Mouse (Mus musculus): ENCODE measurements around the gene Eml3. TPM values are rescaled to one million over a fixed set of nuclear protein-coding genes. Genes with fewer than 3 reads are reported as not detected.
A peak's percentile ranks its signal among the peaks of the same experiment; 100 is the strongest.

Eml3 gene
- total and polyA plus RNA-seq, 3 experiments: 16.6 to 23.4 TPM; not detected in 1

GRCm38 (mm10) chr19:8974638-8975037 lies 45.3 kb downstream of the Eml3 start:
- Histone ChIP-seq H3K4me3 (ENCODE audit: control insufficient read depth in 1 of 2, insufficient read depth in 1 of 2, low read depth in 2 of 2, low read length in 2 of 2) (no peak overlapping the region), H3K27me3 (ENCODE audit: control insufficient read depth in 1 of 2, insufficient read depth in 2 of 2, low read length in 2 of 2) (no peaks in the 10 kb centered on the region), H3K9ac (ENCODE audit: control insufficient read depth, low read depth, low read length, poor library complexity, severe bottlenecking) (no peak overlapping the region), H3K4me1 (ENCODE audit: control insufficient read depth in 1 of 2, insufficient read depth in 2 of 2, low read length in 2 of 2) (peaks cover 3 to 22% of the 10 kb centered on the region in 2 experiments), H3K9me3 (replicated peaks; ENCODE audit: insufficient read depth, low read length) (no peaks in the 10 kb centered on the region), H3K36me3 (ENCODE audit: control insufficient read depth in 1 of 2, insufficient read depth in 2 of 2, low read length in 2 of 2) (peaks cover 52 to 76% of the 10 kb centered on the region in 2 experiments), H3K27ac (ENCODE audit: control insufficient read depth, low read depth, low read length) (no peak overlapping the region; the same call in 1 of the 2 replicates), H3K79me2 (ENCODE audit: control insufficient read depth, insufficient read depth, low read length, poor library complexity) (peaks cover 46% of the 10 kb centered on the region)
- no peak for DNase-seq (ENCODE audit: low read depth, low spot score)
- TF ChIP-seq CTCF (IDR thresholded peaks at IDR 0.05 in 2 of 3, conservative IDR thresholded peaks at IDR 0.05 in 1 of 3; ENCODE audit: control insufficient read depth in 1 of 3, insufficient read depth in 1 of 3, low read depth in 2 of 3, low read length in 3 of 3, poor library complexity in 1 of 3, severe bottlenecking in 1 of 3): peak in 1 of 3 experiments; percentile 28; a peak in 2 of 6 replicates
- no peak; the same call in 1 of the 2 replicates for TF ChIP-seq RAD21 (IDR thresholded peaks at IDR 0.05; ENCODE audit: low read depth, low read length)
- peak; percentile 39 for TF ChIP-seq SMC3 (IDR thresholded peaks at IDR 0.05; ENCODE audit: low read depth, low read length)
- peak; percentile 20; the same call in 1 of the 2 replicates for TF ChIP-seq ZNF384 (IDR thresholded peaks at IDR 0.05; ENCODE audit: low read depth, low read length)
- TF ChIP-seq NRF1 (IDR thresholded peaks at IDR 0.05; ENCODE audit: insufficient read depth, low read depth, low read length, poor library complexity, severe bottlenecking): no peak
- no peak for TF ChIP-seq ELF1 (IDR thresholded peaks at IDR 0.05; ENCODE audit: low read depth, low read length)

- Histone ChIP-seq H3K4me3 (ENCODE audit: control insufficient read depth in 1 of 2, insufficient read depth in 1 of 2, low read depth in 2 of 2, low read length in 2 of 2) (no peak overlapping the region), H3K27ac (ENCODE audit: control insufficient read depth, low read depth, low read length) (no peak overlapping the region), H3K4me1 (ENCODE audit: control insufficient read depth in 1 of 2, insufficient read depth in 2 of 2, low read length in 2 of 2) (peaks cover 0 to 25% of the 10 kb centered on the region in 2 experiments; a peak in 3 of 4 replicates), H3K9me3 (replicated peaks; ENCODE audit: insufficient read depth, low read length) (no peaks in the 10 kb centered on the region), H3K79me2 (ENCODE audit: control insufficient read depth, insufficient read depth, low read length, poor library complexity) (peaks cover 37% of the 10 kb centered on the region), H3K9ac (ENCODE audit: control insufficient read depth, low read depth, low read length, poor library complexity, severe bottlenecking) (no peak overlapping the region), H3K36me3 (ENCODE audit: control insufficient read depth in 1 of 2, insufficient read depth in 2 of 2, low read length in 2 of 2) (peaks cover 46 to 76% of the 10 kb centered on the region in 2 experiments), H3K27me3 (ENCODE audit: control insufficient read depth in 1 of 2, insufficient read depth in 2 of 2, low read length in 2 of 2) (no peaks in the 10 kb centered on the region)
- TF ChIP-seq USF2 (IDR thresholded peaks at IDR 0.05; ENCODE audit: borderline replicate concordance in 1 of 2, insufficient read depth in 1 of 2, low read depth in 1 of 2, low read length in 2 of 2) (no peak), RAD21 (IDR thresholded peaks at IDR 0.05; ENCODE audit: low read depth, low read length) (no peak), ETS1 (IDR thresholded peaks at IDR 0.05; ENCODE audit: low read depth, low read length) (no peak), USF1 (IDR thresholded peaks at IDR 0.05; ENCODE audit: low read depth, low read length) (no peak), UBTF (IDR thresholded peaks at IDR 0.05; ENCODE audit: borderline replicate concordance, insufficient read depth, low read depth, low read length) (no peak), POLR2A (IDR thresholded peaks at IDR 0.05; ENCODE audit: control insufficient read depth in 1 of 2, insufficient read depth in 1 of 2, low read depth in 1 of 2, low read length in 2 of 2, poor library complexity in 1 of 2) (peak in 1 of 2 experiments; percentile 38; a peak in 1 of 4 replicates), GATA1 (IDR thresholded peaks at IDR 0.05; ENCODE audit: low read depth, low read length) (no peak), BHLHE40 (IDR thresholded peaks at IDR 0.05; ENCODE audit: borderline replicate concordance, low read depth, low read length) (no peak)
- DNase-seq (ENCODE audit: low read depth, low spot score): no peak
Observed at GRCm38 (mm10) chr19:8975491-8975890, 46.1 kb downstream of the Eml3 start.

GRCm38 (mm10) chr19:8976535-8976934 lies 47.2 kb downstream of the Eml3 start:
- Histone ChIP-seq H3K4me3 (ENCODE audit: control insufficient read depth in 1 of 2, insufficient read depth in 1 of 2, low read depth in 2 of 2, low read length in 2 of 2) (no peak overlapping the region), H3K79me2 (ENCODE audit: control insufficient read depth, insufficient read depth, low read length, poor library complexity) (peaks cover 27% of the 10 kb centered on the region), H3K9ac (ENCODE audit: control insufficient read depth, low read depth, low read length, poor library complexity, severe bottlenecking) (no peak overlapping the region), H3K36me3 (ENCODE audit: control insufficient read depth in 1 of 2, insufficient read depth in 2 of 2, low read length in 2 of 2) (peaks cover 39 to 75% of the 10 kb centered on the region in 2 experiments), H3K9me3 (replicated peaks; ENCODE audit: insufficient read depth, low read length) (no peaks in the 10 kb centered on the region), H3K4me1 (ENCODE audit: control insufficient read depth in 1 of 2, insufficient read depth in 2 of 2, low read length in 2 of 2) (peaks cover 2 to 25% of the 10 kb centered on the region in 2 experiments), H3K27me3 (ENCODE audit: control insufficient read depth in 1 of 2, insufficient read depth in 2 of 2, low read length in 2 of 2) (no peaks in the 10 kb centered on the region), H3K27ac (ENCODE audit: control insufficient read depth, low read depth, low read length) (no peak overlapping the region)
- TF ChIP-seq UBTF (IDR thresholded peaks at IDR 0.05; ENCODE audit: borderline replicate concordance, insufficient read depth, low read depth, low read length) (no peak), ZKSCAN1 (IDR thresholded peaks at IDR 0.05; ENCODE audit: low read depth, low read length) (no peak), ZC3H11A (IDR thresholded peaks at IDR 0.05; ENCODE audit: low read depth, low read length) (peak; percentile 59), CTCF (IDR thresholded peaks at IDR 0.05 in 2 of 3, conservative IDR thresholded peaks at IDR 0.05 in 1 of 3; ENCODE audit: control insufficient read depth in 1 of 3, insufficient read depth in 1 of 3, low read depth in 2 of 3, low read length in 3 of 3, poor library complexity in 1 of 3, severe bottlenecking in 1 of 3) (peak; percentile 61 to 69 (median 68)), POLR2A (IDR thresholded peaks at IDR 0.05; ENCODE audit: control insufficient read depth in 1 of 2, insufficient read depth in 1 of 2, low read depth in 1 of 2, low read length in 2 of 2, poor library complexity in 1 of 2) (peak in 1 of 2 experiments; percentile 32; a peak in 1 of 4 replicates), NELFE (IDR thresholded peaks at IDR 0.05; ENCODE audit: low read depth, low read length) (no peak), RAD21 (IDR thresholded peaks at IDR 0.05; ENCODE audit: low read depth, low read length) (peak; percentile 54), SMC3 (IDR thresholded peaks at IDR 0.05; ENCODE audit: low read depth, low read length) (peak; percentile 63), RCOR1 (IDR thresholded peaks at IDR 0.05; ENCODE audit: low read depth, low read length) (no peak), MXI1 (IDR thresholded peaks at IDR 0.05; ENCODE audit: low read depth, low read length) (no peak), BHLHE40 (IDR thresholded peaks at IDR 0.05; ENCODE audit: borderline replicate concordance, low read depth, low read length) (no peak)
- DNase-seq (ENCODE audit: low read depth, low spot score): peak; percentile 68
